Mouse (Mus musculus): ENCODE measurements around the gene Mpzl1.
A peak's percentile ranks its signal among the peaks of the same experiment; 100 is the strongest.

Gene Mpzl1

GRCm38 (mm10) chr1:165583529-165584184 is 50.7 kb downstream of the Mpzl1 start:
- DNase-seq (ENCODE audit: low read depth, low spot score): peak; percentile 56

- DNase-seq (ENCODE audit: low read depth, low spot score): no peak
These were observed 53.1 kb downstream of the Mpzl1 start for GRCm38 (mm10) chr1:165581255-165581654.

- DNase-seq (ENCODE audit: low read depth, low spot score): peak; percentile 15
These were observed 55.0 kb downstream of the Mpzl1 start for GRCm38 (mm10) chr1:165579332-165579731.

GRCm38 (mm10) chr1:165576459-165577112 is 57.8 kb downstream of the Mpzl1 start:
- DNase-seq (ENCODE audit: low read depth, low spot score): no peak

- DNase-seq (ENCODE audit: low read depth, low spot score): no peak
These were observed 58.3 kb downstream of the Mpzl1 start for GRCm38 (mm10) chr1:165576005-165576404.

DNA sequence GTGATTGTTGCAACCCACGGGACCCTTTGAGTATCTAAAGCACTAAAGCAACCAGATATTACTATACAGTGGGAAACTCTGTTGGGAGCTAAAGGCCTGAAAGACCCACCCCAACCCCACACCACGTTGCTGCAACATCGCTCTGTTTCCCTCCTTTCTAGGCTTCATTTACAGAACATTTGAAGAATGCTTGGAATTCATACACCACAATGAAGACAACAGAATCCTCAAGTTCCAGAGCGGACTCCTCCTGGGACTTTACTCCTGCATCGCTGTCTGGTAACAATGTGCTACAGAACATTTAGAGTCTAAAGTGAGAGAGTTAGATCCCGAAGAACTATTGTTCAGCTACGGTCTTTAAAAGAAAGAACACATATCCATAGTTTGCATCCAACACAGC is 66.9 kb downstream of the Mpzl1 start:
- DNase-seq (ENCODE audit: low read depth, low spot score): no peak

GRCm38 (mm10) chr1:165565283-165565682 is 69.1 kb downstream of the Mpzl1 start:
- DNase-seq (ENCODE audit: low read depth, low spot score): no peak

GRCm38 (mm10) chr1:165559073-165559472 is 75.3 kb downstream of the Mpzl1 start:
- DNase-seq (ENCODE audit: low read depth, low spot score): no peak

- DNase-seq (ENCODE audit: low read depth, low spot score): no peak
These were observed 77.6 kb downstream of the Mpzl1 start for GRCm38 (mm10) chr1:165556711-165557110.

Measured in c-Kit-negative CD71-positive TER-119-positive erythroid progenitor cells, embryonic 14.5 days (primary cell).